Mouse (Mus musculus) stomach, postnatal 0 days (tissue): ENCODE results near the gene Fam172a. TPM values are rescaled to one million over a fixed set of nuclear protein-coding genes. Genes with fewer than 3 reads are reported as not detected.

Source experiments
- ATAC-seq: fragments of 200-750 bp; cut with Nextera tagmentation; 2 replicates; pipeline ENCODE4 v1.8.0; 2017; ENCODE audit not compliant: low FRiP score, low TSS enrichment
- DNase-seq: peaks from one replicate; pipeline ENCODE4 v3.0.0-alpha.2; 2016; ENCODE audit warnings: low spot score
- H3K27ac ChIP-seq: fragments of 300-500 bp; sonication (generic); replicated peaks from 2 replicates; pipeline ENCODE4 v1.5.1; 2014; ENCODE audit warnings: mild to moderate bottlenecking, control low read depth
- H3K27me3 ChIP-seq: fragments of 300-500 bp; sonication (generic); 2 replicates; pipeline ENCODE4 v1.6.1; 2014; ENCODE audit warnings: low read length; ENCODE audit not compliant: control insufficient read depth, insufficient read depth
- H3K36me3 ChIP-seq: fragments of 300-500 bp; sonication (generic); 2 replicates; pipeline ENCODE4 v1.6.1; 2014; ENCODE audit warnings: low read length, mixed read lengths; ENCODE audit not compliant: control insufficient read depth, insufficient read depth
- H3K4me1 ChIP-seq: fragments of 300-500 bp; sonication (generic); replicated peaks from 2 replicates; pipeline ENCODE4 v1.6.1; 2014; ENCODE audit warnings: antibody characterized with exemption; ENCODE audit not compliant: control insufficient read depth, insufficient read depth
- H3K4me2 ChIP-seq: fragments of 300-500 bp; sonication (generic); replicated peaks from 2 replicates; pipeline ENCODE4 v1.6.1; 2014; ENCODE audit warnings: low read depth, mild to moderate bottlenecking, control low read depth, moderate library complexity
- H3K4me3 ChIP-seq: fragments of 300-500 bp; sonication (generic); 2 replicates; pipeline ENCODE4 v1.5.1; 2014; ENCODE audit warnings: low read depth, low read length, control low read depth
- H3K9ac ChIP-seq: fragments of 300-500 bp; sonication (generic); 2 replicates; pipeline ENCODE4 v1.6.1; 2014; ENCODE audit warnings: mild to moderate bottlenecking, low read length, control low read depth, mixed read lengths
- H3K9me3 ChIP-seq: fragments of 300-500 bp; sonication (generic); 2 replicates; pipeline ENCODE4 v1.6.1; 2016; ENCODE audit warnings: low read length; ENCODE audit not compliant: control insufficient read depth
- CTCF ChIP-seq: IDR thresholded peaks from 2 replicates; pipeline ENCODE4 v1.5.1; 2016; ENCODE audit warnings: antibody characterized with exemption, low read depth, mild to moderate bottlenecking, moderate library complexity
- EP300 ChIP-seq: optimal IDR thresholded peaks from 2 replicates; pipeline ENCODE3; 2016; ENCODE audit warnings: antibody characterized with exemption
- WGBS: fragments of 180-500 bp; shearing (Covaris S2); extraction: QIAGEN DNeasy Blood & Tissue Kit; methylation state at CpG from one replicate; pipeline ENCODE4 v1.1.7; 2014; 5-methylcytosine and 5-hydroxymethylcytosine counted together
- polyA plus RNA-seq: library from polyadenylated mRNA; unstranded; fragments of >200 nt; fragmentation: Nextera tagmentation; extraction: Ambion mirVana; gene quantifications from 2 replicates; pipeline ENCODE4 v1.2.1, GENCODE M21; 2015

Gene Fam172a
- polyA plus RNA-seq, 1 experiment from 2014 or later: 19.8 TPM

DNA sequence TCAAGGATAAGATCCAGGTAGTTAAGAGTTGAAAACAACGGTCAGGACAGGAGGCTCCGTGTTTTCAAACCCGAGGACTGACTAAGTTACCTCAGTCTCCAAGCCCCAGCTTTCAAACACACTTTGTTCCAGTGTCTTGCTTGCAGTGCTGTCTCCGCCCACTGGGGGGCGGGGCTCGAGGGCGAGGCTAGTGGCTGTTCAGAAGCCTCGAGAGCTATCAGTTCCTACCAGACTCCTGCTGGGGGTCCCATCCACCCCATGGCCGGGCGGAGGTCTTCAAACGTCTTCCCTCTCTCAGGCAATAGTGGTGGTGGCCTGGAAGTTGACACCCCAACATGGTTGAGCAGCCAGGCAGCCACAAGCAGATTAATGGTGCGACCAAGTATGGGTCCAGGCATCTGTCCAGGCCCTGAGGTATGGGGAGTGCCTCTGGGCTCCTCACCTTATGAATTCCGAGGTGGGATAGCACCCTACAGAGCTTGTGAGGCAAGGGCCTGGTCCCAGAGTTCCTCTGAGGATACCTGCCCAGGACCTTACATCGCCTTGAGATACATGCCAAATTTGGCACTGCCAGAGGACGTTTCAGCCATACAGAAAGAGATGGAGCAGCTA is 323.0 kb downstream of the Fam172a start, which contains the start of gene Pou5f2:
Gene Pou5f2, plus strand, starts transcription at position 220 of the 612 bp plus-strand sequence.
- H3K4me2 ChIP-seq: no peak within 1 kb of the TSS
- 56% methylated on average over 15 of the region's 15 CpGs for WGBS
- no peaks in the 10 kb centered on the region for H3K4me1 ChIP-seq
- peak; percentile 31 for DNase-seq
- no peaks in the 10 kb centered on the region for H3K27me3 ChIP-seq
- H3K4me3 ChIP-seq: no peak within 1 kb of the TSS
- no peak for ATAC-seq
- no peaks in the 10 kb centered on the region for H3K9me3 ChIP-seq
- H3K27ac ChIP-seq: no peak within 1 kb of the TSS
- peak; percentile 43; the same call in 1 of the 2 replicates for TF ChIP-seq CTCF
- no peak for TF ChIP-seq EP300
- no peak within 1 kb of the TSS for H3K9ac ChIP-seq
- H3K36me3 ChIP-seq: no peaks in the 10 kb centered on the region

DNA sequence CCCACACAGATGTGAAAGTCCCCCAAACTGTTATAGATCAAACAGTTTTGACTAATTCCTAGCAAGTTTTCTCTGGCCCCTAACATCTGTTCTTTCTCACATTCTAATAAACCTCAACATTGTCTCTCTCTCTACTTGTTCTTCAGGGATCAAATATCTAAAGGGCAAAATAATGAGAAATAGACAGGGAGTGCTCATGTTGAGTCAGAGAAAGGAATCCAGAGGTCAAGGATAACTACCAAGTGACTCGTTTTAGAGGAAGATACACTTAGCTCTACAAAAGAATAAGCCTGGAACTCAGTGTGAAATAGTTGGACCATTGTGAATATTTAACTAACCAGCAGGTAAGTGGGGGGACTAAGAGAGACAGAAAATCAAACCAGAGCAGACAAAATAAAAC is 331.0 kb downstream of the Fam172a start:
- ATAC-seq (no peak), DNase-seq (no peak)
- Histone ChIP-seq H3K9ac (no peak overlapping the region), H3K27ac (no peak overlapping the region), H3K27me3 (no peaks in the 10 kb centered on the region), H3K36me3 (no peaks in the 10 kb centered on the region), H3K9me3 (no peaks in the 10 kb centered on the region), H3K4me1 (no peaks in the 10 kb centered on the region), H3K4me2 (no peak overlapping the region), H3K4me3 (no peak overlapping the region)
- TF ChIP-seq EP300 (no peak), CTCF (no peak)
- WGBS: 20% methylated on average over 1 of the region's 1 CpGs

DNA sequence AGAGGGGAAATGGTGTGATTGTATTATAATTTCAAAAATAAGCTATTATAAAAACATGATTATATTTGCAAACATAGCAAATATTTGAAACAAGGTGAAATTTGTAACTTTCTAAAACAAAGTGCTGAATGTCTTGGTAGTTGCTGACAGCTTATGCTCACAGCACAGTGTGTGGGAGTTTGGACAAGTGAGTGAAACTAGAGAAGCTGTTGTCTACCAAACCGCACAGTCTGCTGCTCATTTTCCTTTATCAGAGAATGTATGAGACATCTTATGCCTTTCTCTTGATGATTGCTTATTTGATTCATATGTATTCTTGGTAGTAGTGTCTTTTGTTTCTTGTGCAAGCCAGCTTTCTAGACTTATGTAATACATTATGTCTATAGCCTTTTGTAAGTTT is 335.4 kb downstream of the Fam172a start:
- Histone ChIP-seq H3K4me2 (no peak overlapping the region), H3K27me3 (no peaks in the 10 kb centered on the region), H3K9ac (no peak overlapping the region), H3K4me1 (no peaks in the 10 kb centered on the region), H3K9me3 (no peaks in the 10 kb centered on the region), H3K4me3 (no peak overlapping the region), H3K36me3 (no peaks in the 10 kb centered on the region), H3K27ac (no peak overlapping the region)
- DNase-seq (no peak), ATAC-seq (no peak)
- no peak for TF ChIP-seq EP300
- no peak for TF ChIP-seq CTCF
- WGBS: 85% methylated on average over 1 of the region's 1 CpGs

DNA sequence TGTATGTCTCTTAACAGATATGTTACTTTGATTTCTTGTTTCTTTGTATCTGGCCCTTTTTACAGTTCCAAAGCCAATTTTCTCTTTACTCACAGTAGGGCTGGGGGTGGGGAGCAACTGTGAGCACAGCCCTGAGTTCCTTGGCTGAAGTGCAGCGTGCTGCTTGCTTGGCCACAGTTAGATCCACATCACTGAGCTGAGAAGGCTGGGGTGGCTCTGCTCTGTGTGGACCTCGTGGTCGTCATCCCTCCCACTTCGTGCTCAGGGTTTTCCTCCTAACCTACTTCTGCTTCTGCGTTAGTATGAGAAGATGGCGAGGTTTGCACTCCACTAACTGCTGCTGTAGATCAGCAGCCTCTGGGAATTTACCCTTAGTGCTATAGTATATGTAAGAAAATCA is 341.4 kb downstream of the Fam172a start:
- no peak overlapping the region for H3K4me3 ChIP-seq
- ATAC-seq: no peak
- 64% methylated on average over 6 of the region's 6 CpGs for WGBS

DNA sequence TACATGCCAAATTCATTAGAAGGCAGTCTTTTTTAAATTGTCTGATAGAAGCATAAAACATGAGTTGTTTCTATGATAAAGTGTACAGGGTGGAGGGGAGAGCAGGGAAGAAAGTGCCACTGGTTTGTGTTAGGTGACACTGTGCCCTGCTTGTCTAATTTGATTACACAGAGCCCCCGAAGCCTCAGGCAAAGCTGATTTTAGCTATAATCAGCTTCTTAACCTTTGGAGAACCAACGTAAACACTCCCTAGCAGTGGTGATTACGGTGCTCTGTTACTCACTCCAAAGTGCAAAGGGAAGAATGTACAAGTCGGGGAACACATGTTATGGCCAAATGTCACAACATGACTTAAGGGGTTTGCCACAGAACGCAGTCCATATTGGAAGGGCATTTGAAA is 343.3 kb downstream of the Fam172a start:
- 36% methylated on average over 5 of the region's 5 CpGs for WGBS
- Histone ChIP-seq H3K36me3 (no peaks in the 10 kb centered on the region), H3K9me3 (no peaks in the 10 kb centered on the region), H3K27ac (no peak overlapping the region), H3K9ac (no peak overlapping the region), H3K27me3 (no peaks in the 10 kb centered on the region), H3K4me1 (no peaks in the 10 kb centered on the region), H3K4me2 (no peak overlapping the region), H3K4me3 (no peak overlapping the region)
- ATAC-seq (no peak), DNase-seq (no peak)
- TF ChIP-seq EP300 (no peak), CTCF (no peak)

More for the DNA sequence above, 341.4 kb downstream of the Fam172a start:
- Histone ChIP-seq H3K36me3 (no peaks in the 10 kb centered on the region), H3K27ac (no peak overlapping the region), H3K27me3 (no peaks in the 10 kb centered on the region), H3K9ac (no peak overlapping the region), H3K4me2 (no peak overlapping the region), H3K9me3 (no peaks in the 10 kb centered on the region), H3K4me1 (no peaks in the 10 kb centered on the region)
- no peak for TF ChIP-seq CTCF
- no peak for TF ChIP-seq EP300
- DNase-seq: no peak

DNA sequence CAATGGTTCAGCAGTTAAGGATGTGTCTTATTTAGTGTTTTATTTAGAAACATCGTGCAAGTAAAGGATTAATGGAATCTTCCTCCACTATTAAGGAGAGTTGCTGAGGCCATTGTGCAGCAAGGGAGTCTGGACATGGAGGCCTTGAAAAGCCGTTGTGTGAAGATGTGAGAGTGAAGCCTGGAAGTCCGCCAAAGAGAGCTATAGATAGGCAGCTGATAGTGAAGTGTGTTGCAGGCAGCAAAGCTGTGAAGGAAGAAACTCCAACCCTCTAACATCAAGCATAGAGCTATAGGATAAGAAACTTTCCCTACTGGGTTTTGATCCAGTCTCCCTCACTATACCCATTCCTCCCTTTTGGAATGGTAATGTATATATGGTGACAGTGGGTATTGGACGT is 385.9 kb downstream of the Fam172a start:
- no peak for TF ChIP-seq CTCF
- no peak for TF ChIP-seq EP300
- DNase-seq: no peak

More for the DNA sequence above, 385.9 kb downstream of the Fam172a start:
- WGBS: 85% methylated on average over 4 of the region's 4 CpGs
- Histone ChIP-seq H3K4me2 (no peak overlapping the region), H3K27ac (no peak overlapping the region), H3K27me3 (no peaks in the 10 kb centered on the region), H3K4me3 (no peak overlapping the region), H3K4me1 (no peaks in the 10 kb centered on the region), H3K9me3 (no peaks in the 10 kb centered on the region), H3K36me3 (no peaks in the 10 kb centered on the region), H3K9ac (no peak overlapping the region)
- ATAC-seq: no peak
